Mouse (Mus musculus) cerebellum, adult 8-10 months (tissue): Measurements from ENCODE around the gene Prl3b1.

Experiments
- DNase-seq: peaks from one replicate; pipeline ENCODE4 v3.0.0; 2022

The Prl3b1 gene

DNA sequence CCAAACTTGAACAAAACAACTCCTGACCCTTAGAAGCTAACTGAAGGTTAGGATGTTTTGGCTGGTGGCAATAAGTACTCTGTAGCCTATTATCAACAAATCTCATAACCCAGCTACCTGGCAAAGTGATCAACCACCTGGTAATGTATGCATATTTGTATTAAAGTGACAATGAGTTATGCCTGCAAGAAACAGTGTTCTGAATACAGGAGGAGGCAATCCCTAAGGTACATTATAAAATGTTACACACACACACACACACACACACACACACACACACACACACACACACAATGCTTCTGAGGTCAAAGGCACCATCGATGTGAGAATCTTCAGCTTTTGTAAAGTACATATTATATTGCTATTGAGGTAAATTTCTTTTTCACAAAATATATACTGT lies at the start of gene Prl3b1:
Gene Prl3b1 (plus strand): TSS at position 301 of the 400 bp plus-strand sequence.
- no peak for DNase-seq

DNA sequence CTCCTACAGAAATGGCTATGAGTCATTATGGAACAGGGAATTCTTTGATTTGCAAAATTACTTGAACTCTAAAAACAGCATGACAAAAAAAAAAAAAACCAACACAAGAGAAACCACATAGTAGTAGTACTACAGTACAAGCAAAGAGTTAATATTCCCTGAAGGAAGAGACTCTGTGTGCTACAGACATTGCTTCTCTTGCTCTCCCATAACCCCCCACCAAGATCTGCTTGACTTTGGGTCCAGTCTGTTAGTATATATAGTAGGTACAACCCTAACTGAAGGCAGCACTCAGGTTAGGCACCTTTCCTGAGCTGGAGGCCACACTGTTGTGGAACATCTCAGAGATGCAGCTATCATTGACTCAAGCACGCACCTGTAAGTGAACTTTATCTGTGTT lies 45.3 kb upstream of the Prl3b1 start, which contains the start of gene Prl3c1:
Gene Prl3c1 (plus strand): TSS at position 301 of the 400 bp plus-strand sequence.
- DNase-seq = no peak

- no peak for DNase-seq
These were observed 17.5 kb downstream of the Prl3b1 start, which contains the start of gene Prl3a1 for GRCm38 (mm10) chr13:27259136-27259535. Prl3a1 (plus strand) TSS chr13:27259436.
